Mouse (Mus musculus): ENCODE measurements around the gene Fscn3.

Fscn3 gene

GRCm38 (mm10) chr6:28427096-28427839, at the start of gene Fscn3:
Fscn3 (plus strand) TSS chr6:28427789.
- peak; percentile 44 to 70 for DNase-seq

GRCm38 (mm10) chr6:28381983-28382382, 45.6 kb upstream of the Fscn3 start:
- DNase-seq, result no peak

GRCm38 (mm10) chr6:28385169-28385568, 42.4 kb upstream of the Fscn3 start:
- DNase-seq, result no peak

GRCm38 (mm10) chr6:28389038-28389437, 38.6 kb upstream of the Fscn3 start:
- DNase-seq, result no peak

GRCm38 (mm10) chr6:28396051-28396852, 31.3 kb upstream of the Fscn3 start:
- no peak for DNase-seq

GRCm38 (mm10) chr6:28396853-28397457, 30.6 kb upstream of the Fscn3 start:
- peak in 1 of 2 experiments; percentile 32 for DNase-seq

- DNase-seq, result peak in 1 of 2 experiments; percentile 33
Measured at GRCm38 (mm10) chr6:28397681-28398203, 29.8 kb upstream of the Fscn3 start, which contains the start of gene Zfp800. Zfp800 (minus strand) TSS chr6:28398005.

GRCm38 (mm10) chr6:28398726-28399125, 28.9 kb upstream of the Fscn3 start:
- no peak for DNase-seq

GRCm38 (mm10) chr6:28399791-28400190, 27.8 kb upstream of the Fscn3 start:
- no peak for DNase-seq

GRCm38 (mm10) chr6:28410053-28410452, 17.5 kb upstream of the Fscn3 start:
- DNase-seq, result peak; percentile 65 to 71

GRCm38 (mm10) chr6:28411236-28411635, 16.4 kb upstream of the Fscn3 start:
- DNase-seq, result no peak

GRCm38 (mm10) chr6:28416981-28417380, 10.6 kb upstream of the Fscn3 start:
- DNase-seq, result peak in 1 of 2 experiments; percentile 31

GRCm38 (mm10) chr6:28418449-28418848, 9.1 kb upstream of the Fscn3 start:
- peak; percentile 87 to 93 for DNase-seq

GRCm38 (mm10) chr6:28419673-28420072, 7.9 kb upstream of the Fscn3 start:
- DNase-seq, result no peak

GRCm38 (mm10) chr6:28420361-28420760, 7.2 kb upstream of the Fscn3 start:
- no peak for DNase-seq

GRCm38 (mm10) chr6:28420865-28421264, 6.7 kb upstream of the Fscn3 start:
- DNase-seq, result no peak

- peak; percentile 97 to 99 for DNase-seq
Measured at GRCm38 (mm10) chr6:28421469-28422000, 6.1 kb upstream of the Fscn3 start.

- DNase-seq, result peak in 1 of 2 experiments; percentile 3
Measured at GRCm38 (mm10) chr6:28422651-28423290, 4.8 kb upstream of the Fscn3 start.

- DNase-seq, result peak; percentile 95 to 100
Measured at GRCm38 (mm10) chr6:28423313-28423712, 4.3 kb upstream of the Fscn3 start, which contains the start of gene Arf5. Arf5 (plus strand) TSS chr6:28423560.

- DNase-seq, result peak; percentile 58 to 75
Measured at GRCm38 (mm10) chr6:28423767-28424695, 3.6 kb upstream of the Fscn3 start.

GRCm38 (mm10) chr6:28425019-28425418, 2.6 kb upstream of the Fscn3 start:
- DNase-seq, result no peak

All from kidney, postnatal 36 days (tissue).